Mouse (Mus musculus) midbrain, embryonic 12.5 days (tissue): ENCODE results near the gene Pde11a. TPM values are rescaled to one million over a fixed set of nuclear protein-coding genes. Genes with fewer than 3 reads are reported as not detected.

Experiments used
- ATAC-seq: fragments of 200-750 bp; cut with Nextera tagmentation; 2 replicates; pipeline ENCODE4 v1.8.0; 2017; ENCODE audit warnings: low read depth, moderate TSS enrichment, moderate library complexity; ENCODE audit not compliant: low FRiP score
- H3K27ac ChIP-seq: fragments of 300-500 bp; sonication (generic); replicated peaks from 2 replicates; pipeline ENCODE4 v1.5.1; 2016; ENCODE audit warnings: mild to moderate bottlenecking
- H3K27me3 ChIP-seq: fragments of 300-500 bp; sonication (generic); 2 replicates; pipeline ENCODE4 v1.6.1; 2016; ENCODE audit warnings: mild to moderate bottlenecking
- H3K36me3 ChIP-seq: fragments of 300-500 bp; sonication (generic); 2 replicates; pipeline ENCODE4 v1.6.1; 2016
- H3K4me1 ChIP-seq: fragments of 300-500 bp; sonication (generic); 2 replicates; pipeline ENCODE4 v1.6.1; 2016
- H3K4me2 ChIP-seq: fragments of 300-500 bp; sonication (generic); replicated peaks from 2 replicates; pipeline ENCODE4 v1.6.1; 2016; ENCODE audit warnings: mild to moderate bottlenecking, moderate library complexity
- H3K4me3 ChIP-seq: fragments of 300-500 bp; sonication (generic); 2 replicates; pipeline ENCODE4 v1.5.1; 2016; ENCODE audit warnings: mild to moderate bottlenecking
- H3K9ac ChIP-seq: fragments of 300-500 bp; sonication (generic); replicated peaks from 2 replicates; pipeline ENCODE4 v1.6.1; 2016; ENCODE audit warnings: mild to moderate bottlenecking, moderate library complexity
- H3K9me3 ChIP-seq: fragments of 300-500 bp; sonication (generic); 2 replicates; pipeline ENCODE4 v1.6.1; 2016; ENCODE audit warnings: mild to moderate bottlenecking
- WGBS: fragments of 180-500 bp; shearing (Covaris S2); methylation state at CpG from one replicate; pipeline ENCODE4 v1.1.7; 2016; 5-methylcytosine and 5-hydroxymethylcytosine counted together
- polyA plus RNA-seq: library from polyadenylated mRNA; unstranded; fragments of >200 nt; fragmentation: Nextera tagmentation; extraction: Ambion mirVana; gene quantifications from 2 replicates; pipeline ENCODE4 v1.2.1, GENCODE M21; 2016

Gene Pde11a
- polyA plus RNA-seq, 1 experiment from 2014 or later: 0.20 TPM

- Histone ChIP-seq H3K4me2 (no peak overlapping the region), H3K4me1 (peaks cover 6% of the 10 kb centered on the region; the same call in 1 of the 2 replicates), H3K9ac (no peak overlapping the region), H3K9me3 (no peaks in the 10 kb centered on the region), H3K27ac (no peak overlapping the region), H3K4me3 (no peak overlapping the region), H3K36me3 (no peaks in the 10 kb centered on the region), H3K27me3 (no peaks in the 10 kb centered on the region)
- WGBS: 60% methylated on average over 9 of the region's 9 CpGs
- no peak for ATAC-seq
Measured at GRCm38 (mm10) chr2:76128105-76129057, 210.2 kb downstream of the Pde11a start.

GRCm38 (mm10) chr2:76126651-76127050, 211.9 kb downstream of the Pde11a start:
- Histone ChIP-seq H3K27me3 (no peaks in the 10 kb centered on the region), H3K4me2 (no peak overlapping the region), H3K4me1 (peaks cover 6% of the 10 kb centered on the region; the same call in 1 of the 2 replicates), H3K9me3 (no peaks in the 10 kb centered on the region), H3K4me3 (no peak overlapping the region), H3K9ac (no peak overlapping the region), H3K36me3 (no peaks in the 10 kb centered on the region), H3K27ac (no peak overlapping the region)
- no peak for ATAC-seq
- WGBS: 92% methylated on average over 6 of the region's 6 CpGs

GRCm38 (mm10) chr2:76124821-76125220, 213.8 kb downstream of the Pde11a start:
- H3K27ac ChIP-seq: no peak overlapping the region
- H3K4me1 ChIP-seq: peaks cover under 1% of the 10 kb centered on the region; the same call in 1 of the 2 replicates
- H3K9me3 ChIP-seq: no peaks in the 10 kb centered on the region
- H3K9ac ChIP-seq: no peak overlapping the region
- H3K27me3 ChIP-seq: no peaks in the 10 kb centered on the region
- H3K4me3 ChIP-seq: no peak overlapping the region
- no peak overlapping the region for H3K4me2 ChIP-seq
- ATAC-seq: no peak
- H3K36me3 ChIP-seq: no peaks in the 10 kb centered on the region
- WGBS: 77% methylated on average over 6 of the region's 6 CpGs

- Histone ChIP-seq H3K27ac (no peak overlapping the region), H3K9ac (no peak overlapping the region), H3K4me3 (no peak overlapping the region), H3K4me2 (no peak overlapping the region), H3K36me3 (no peaks in the 10 kb centered on the region), H3K9me3 (no peaks in the 10 kb centered on the region), H3K27me3 (no peaks in the 10 kb centered on the region), H3K4me1 (no peaks in the 10 kb centered on the region)
- no peak for ATAC-seq
- WGBS: 90% methylated on average over 6 of the region's 6 CpGs
Measured at GRCm38 (mm10) chr2:76122167-76122566, 216.4 kb downstream of the Pde11a start.

GRCm38 (mm10) chr2:76119848-76120247, 218.7 kb downstream of the Pde11a start:
- Histone ChIP-seq H3K27ac (no peak overlapping the region), H3K4me2 (no peak overlapping the region), H3K4me3 (no peak overlapping the region), H3K4me1 (no peaks in the 10 kb centered on the region), H3K36me3 (no peaks in the 10 kb centered on the region), H3K27me3 (no peaks in the 10 kb centered on the region), H3K9me3 (no peaks in the 10 kb centered on the region), H3K9ac (no peak overlapping the region)
- no peak for ATAC-seq
- WGBS: 73% methylated on average over 2 of the region's 2 CpGs

GRCm38 (mm10) chr2:76118491-76118890, 220.1 kb downstream of the Pde11a start:
- H3K4me3 ChIP-seq: no peak overlapping the region
- H3K27me3 ChIP-seq: 0 out of 2 replicates have a peak, but pooled peaks cover 4% of the 10 kb centered on the region
- no peaks in the 10 kb centered on the region for H3K9me3 ChIP-seq
- no peak overlapping the region for H3K27ac ChIP-seq
- H3K4me2 ChIP-seq: no peak overlapping the region
- 84% methylated on average over 5 of the region's 5 CpGs for WGBS
- H3K9ac ChIP-seq: no peak overlapping the region
- no peaks in the 10 kb centered on the region for H3K36me3 ChIP-seq
- no peaks in the 10 kb centered on the region for H3K4me1 ChIP-seq
- no peak for ATAC-seq

GRCm38 (mm10) chr2:76117219-76117618, 221.4 kb downstream of the Pde11a start:
- 83% methylated on average over 1 of the region's 1 CpGs for WGBS
- no peak overlapping the region for H3K9ac ChIP-seq
- no peaks in the 10 kb centered on the region for H3K9me3 ChIP-seq
- no peak for ATAC-seq
- no peaks in the 10 kb centered on the region for H3K36me3 ChIP-seq
- no peaks in the 10 kb centered on the region for H3K4me1 ChIP-seq
- 0 out of 2 replicates have a peak, but pooled peaks cover 4% of the 10 kb centered on the region for H3K27me3 ChIP-seq
- H3K4me2 ChIP-seq: no peak overlapping the region
- H3K27ac ChIP-seq: no peak overlapping the region
- H3K4me3 ChIP-seq: no peak overlapping the region

GRCm38 (mm10) chr2:76115696-76116095, 222.9 kb downstream of the Pde11a start:
- no peak overlapping the region for H3K4me2 ChIP-seq
- no peak for ATAC-seq
- no peak overlapping the region for H3K9ac ChIP-seq
- no peaks in the 10 kb centered on the region for H3K36me3 ChIP-seq
- H3K27me3 ChIP-seq: 0 out of 2 replicates have a peak, but pooled peaks cover 4% of the 10 kb centered on the region
- no peak overlapping the region for H3K27ac ChIP-seq
- 39% methylated on average over 1 of the region's 1 CpGs for WGBS
- H3K4me3 ChIP-seq: no peak overlapping the region
- no peaks in the 10 kb centered on the region for H3K4me1 ChIP-seq
- H3K9me3 ChIP-seq: no peaks in the 10 kb centered on the region

- no peak for ATAC-seq
- H3K4me1 ChIP-seq: no peaks in the 10 kb centered on the region
- H3K27ac ChIP-seq: no peak overlapping the region
- 24% methylated on average over 6 of the region's 6 CpGs for WGBS
- no peaks in the 10 kb centered on the region for H3K9me3 ChIP-seq
- no peak overlapping the region for H3K9ac ChIP-seq
- no peaks in the 10 kb centered on the region for H3K36me3 ChIP-seq
- H3K4me3 ChIP-seq: no peak overlapping the region
- H3K27me3 ChIP-seq: 0 out of 2 replicates have a peak, but pooled peaks cover 4% of the 10 kb centered on the region
- no peak overlapping the region for H3K4me2 ChIP-seq
Measured at GRCm38 (mm10) chr2:76114734-76115133, 223.8 kb downstream of the Pde11a start.

GRCm38 (mm10) chr2:76109653-76110052, 228.9 kb downstream of the Pde11a start:
- 62% methylated on average over 8 of the region's 8 CpGs for WGBS
- no peaks in the 10 kb centered on the region for H3K9me3 ChIP-seq

GRCm38 (mm10) chr2:76101889-76102602, 236.5 kb downstream of the Pde11a start:
- 57% methylated on average over 14 of the region's 14 CpGs for WGBS
- Histone ChIP-seq H3K4me1 (no peaks in the 10 kb centered on the region), H3K27me3 (no peaks in the 10 kb centered on the region), H3K27ac (no peak overlapping the region), H3K36me3 (no peaks in the 10 kb centered on the region), H3K4me3 (no peak overlapping the region), H3K4me2 (no peak overlapping the region), H3K9ac (no peak overlapping the region), H3K9me3 (no peaks in the 10 kb centered on the region)
- ATAC-seq: no peak

More at GRCm38 (mm10) chr2:76109653-76110052, 228.9 kb downstream of the Pde11a start:
- Histone ChIP-seq H3K27ac (no peak overlapping the region), H3K4me2 (no peak overlapping the region), H3K4me1 (no peaks in the 10 kb centered on the region), H3K27me3 (0 out of 2 replicates have a peak, but pooled peaks cover 4% of the 10 kb centered on the region), H3K9ac (no peak overlapping the region), H3K36me3 (no peaks in the 10 kb centered on the region), H3K4me3 (no peak overlapping the region)
- no peak for ATAC-seq

GRCm38 (mm10) chr2:76100597-76100996, 238.0 kb downstream of the Pde11a start:
- Histone ChIP-seq H3K36me3 (no peaks in the 10 kb centered on the region), H3K9me3 (no peaks in the 10 kb centered on the region), H3K27ac (no peak overlapping the region), H3K9ac (no peak overlapping the region), H3K4me3 (no peak overlapping the region), H3K4me2 (no peak overlapping the region), H3K4me1 (no peaks in the 10 kb centered on the region), H3K27me3 (no peaks in the 10 kb centered on the region)
- 82% methylated on average over 9 of the region's 9 CpGs for WGBS
- ATAC-seq: no peak
